Comparison of ENCODE assay signal across 8 mouse cellular contexts in the genomic region with DNA sequence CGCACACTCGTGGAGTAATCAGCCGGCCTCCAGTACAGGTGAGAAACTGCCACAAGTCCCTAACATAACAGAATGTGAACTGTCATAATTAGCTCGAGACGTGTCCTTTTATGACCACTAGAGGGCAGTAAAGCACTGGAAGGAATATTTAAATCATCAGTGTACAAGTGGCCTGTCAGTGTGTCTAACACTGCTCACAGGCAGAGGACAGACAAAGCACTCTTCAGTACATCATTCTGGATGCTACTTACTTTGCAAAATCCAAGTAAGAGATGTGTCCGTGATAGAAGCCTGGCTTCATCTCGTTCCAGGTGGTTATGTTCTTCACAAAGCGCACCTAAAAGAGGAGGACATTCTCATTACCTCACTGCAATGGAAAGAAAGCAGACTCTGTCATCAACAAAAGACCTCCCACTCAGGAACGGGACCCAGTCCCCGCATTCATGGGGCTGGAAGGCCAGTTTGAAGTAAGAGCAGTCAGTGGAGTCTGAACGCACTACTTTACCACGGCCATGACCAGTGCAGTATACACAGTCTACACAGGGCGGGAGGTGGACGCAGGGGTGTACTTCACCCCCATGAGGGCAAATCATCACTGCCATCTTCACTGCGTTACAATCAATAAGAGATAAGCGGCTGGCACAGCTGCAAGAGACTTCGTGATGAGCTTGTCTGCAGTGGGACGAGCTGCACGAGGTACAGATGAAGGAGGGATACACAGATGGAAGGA.
A peak's percentile ranks its signal among the peaks of the same experiment; 100 is the strongest.
DNase-seq lines count a peak whose midpoint lies in the region; ATAC-seq lines count a peak whose summit lies in the region.

No protein-coding gene starts in this region.

- peak; percentile 89 for ATAC-seq in activated CD4-positive, CD25-positive, alpha-beta regulatory T cell, adult 4 months
- peak; percentile 82 for ATAC-seq in embryonic facial prominence, embryonic 14.5 days (ENCODE audit: low read depth)
- peak; percentile 80; the same call in 1 of the 2 replicates for ATAC-seq in stomach, embryonic 15.5 days (ENCODE audit: insufficient read depth, low FRiP score, low read depth)

- intact Hi-C loops in left cerebral cortex, postnatal 4 days (cut with DNase I), result loop anchor here (5.0 to 10.0 kb wide), 2 partner anchors 111 to 163 kb away; no protein-coding TSS in a partner anchor

- H3K36me3 ChIP-seq in embryonic facial prominence, embryonic 14.5 days (ENCODE audit: control insufficient read depth, insufficient read depth, low read length), result 0 out of 2 replicates have a peak, but pooled peaks cover 4% of the 10 kb centered on the region
- peaks cover 22% of the 10 kb centered on the region for H3K36me3 ChIP-seq in hindbrain, embryonic 10.5 days
- no peaks in the 10 kb centered on the region for H3K36me3 ChIP-seq in stomach, embryonic 15.5 days

- 68% methylated on average over 19 of the region's 19 CpGs for WGBS in embryonic facial prominence, embryonic 14.5 days
- WGBS in hindbrain, embryonic 10.5 days, result 72% methylated on average over 19 of the region's 19 CpGs
- WGBS in stomach, embryonic 15.5 days, result 54% methylated on average over 19 of the region's 19 CpGs

- H3K27me3 ChIP-seq in embryonic facial prominence, embryonic 14.5 days (replicated peaks; ENCODE audit: control insufficient read depth, insufficient read depth, low read length), result no peaks in the 10 kb centered on the region
- H3K27me3 ChIP-seq in hindbrain, embryonic 10.5 days (ENCODE audit: insufficient read depth, poor library complexity, severe bottlenecking), result no peaks in the 10 kb centered on the region
- H3K27me3 ChIP-seq in stomach, embryonic 15.5 days (replicated peaks), result no peaks in the 10 kb centered on the region

- H3K4me2 ChIP-seq in embryonic facial prominence, embryonic 14.5 days (ENCODE audit: low read depth, low read length), result no peak overlapping the region
- no peak overlapping the region for H3K4me2 ChIP-seq in stomach, embryonic 15.5 days

- H3K27ac ChIP-seq in embryonic facial prominence, embryonic 14.5 days (replicated peaks; ENCODE audit: low read depth, low read length), result no peak overlapping the region
- peak overlapping the region; percentile 63 for H3K27ac ChIP-seq in hindbrain, embryonic 10.5 days
- H3K27ac ChIP-seq in stomach, embryonic 15.5 days, result no peak overlapping the region

- no peak overlapping the region for H3K4me3 ChIP-seq in embryonic facial prominence, embryonic 14.5 days (ENCODE audit: low read depth, low read length)
- no peak overlapping the region for H3K4me3 ChIP-seq in hindbrain, embryonic 10.5 days
- H3K4me3 ChIP-seq in stomach, embryonic 15.5 days (replicated peaks), result no peak overlapping the region

- H3K9ac ChIP-seq in embryonic facial prominence, embryonic 14.5 days (ENCODE audit: low read depth, low read length), result no peak overlapping the region
- H3K9ac ChIP-seq in stomach, embryonic 15.5 days, result no peak overlapping the region

- H3K4me1 ChIP-seq in embryonic facial prominence, embryonic 14.5 days (ENCODE audit: control insufficient read depth, insufficient read depth, low read length), result no peaks in the 10 kb centered on the region
- H3K4me1 ChIP-seq in hindbrain, embryonic 10.5 days (replicated peaks), result peaks cover 12% of the 10 kb centered on the region
- H3K4me1 ChIP-seq in stomach, embryonic 15.5 days, result peaks cover 10% of the 10 kb centered on the region; the same call in 1 of the 2 replicates

- DNase-seq in left cerebral cortex, adult 11 months (ENCODE audit: low spot score), result peak; percentile 62
- DNase-seq in left cerebral cortex, postnatal 4 days, result no peak
- peak; percentile 86 for DNase-seq in embryonic facial prominence, embryonic 14.5 days (ENCODE audit: low spot score)
- peak; percentile 41 for DNase-seq in hindbrain, embryonic 10.5 days (ENCODE audit: low spot score)
- peak; percentile 79 for DNase-seq in layer of hippocampus, adult 9-10 months (ENCODE audit: low spot score)
- DNase-seq in mesoderm, embryonic 11.5 days (ENCODE audit: low read depth, low spot score), result peak; percentile 78

- no peaks in the 10 kb centered on the region for H3K9me3 ChIP-seq in embryonic facial prominence, embryonic 14.5 days (ENCODE audit: control insufficient read depth, low read length)
- no peaks in the 10 kb centered on the region for H3K9me3 ChIP-seq in hindbrain, embryonic 10.5 days
- no peaks in the 10 kb centered on the region for H3K9me3 ChIP-seq in stomach, embryonic 15.5 days
